Mouse (Mus musculus): ENCODE data around the gene Pptc7.

The Pptc7 gene

DNA sequence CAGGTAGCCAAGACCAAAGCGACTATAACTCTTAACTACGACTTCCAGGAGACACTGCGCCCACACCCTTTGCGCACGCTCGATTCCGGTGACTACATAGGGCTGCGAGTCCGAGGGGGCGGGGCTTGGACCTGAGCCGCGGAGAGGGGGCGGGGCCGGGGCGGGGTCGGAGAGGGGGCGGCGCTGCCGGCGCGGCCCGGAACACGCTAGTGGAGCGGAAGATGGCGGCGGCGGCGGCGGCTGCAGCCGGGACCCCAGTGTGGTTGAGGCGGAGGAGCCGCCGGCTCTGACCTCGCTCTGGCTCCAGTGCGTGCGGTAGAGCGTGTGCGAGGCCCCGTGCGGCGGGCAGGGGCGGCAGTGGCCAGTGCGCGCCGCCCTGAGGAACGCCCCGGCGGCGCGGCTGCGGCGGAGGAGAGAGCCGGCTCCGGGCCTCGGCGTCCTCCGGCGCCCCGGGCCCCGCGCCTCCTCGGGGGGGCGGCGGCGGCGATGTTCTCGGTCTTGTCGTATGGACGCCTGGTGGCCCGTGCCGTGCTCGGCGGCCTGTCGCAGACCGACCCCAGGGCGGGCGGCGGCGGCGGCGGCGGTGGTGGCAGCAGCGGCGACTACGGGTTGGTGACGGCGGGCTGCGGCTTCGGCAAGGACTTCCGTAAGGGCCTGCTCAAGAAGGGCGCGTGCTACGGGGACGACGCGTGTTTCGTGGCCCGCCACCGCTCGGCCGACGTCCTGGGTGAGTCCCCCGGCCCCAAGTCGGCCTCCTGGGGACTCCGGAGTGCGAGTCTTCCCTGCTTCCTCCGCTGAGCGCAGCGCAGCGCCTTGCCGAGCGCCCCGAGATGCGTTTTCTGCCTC is at the start of gene Pptc7:
TSS of gene Pptc7 (plus strand) at position 183 of the 846 bp plus-strand sequence.
- DNase-seq (ENCODE audit: low read depth, low spot score), result peak; percentile 86

DNA sequence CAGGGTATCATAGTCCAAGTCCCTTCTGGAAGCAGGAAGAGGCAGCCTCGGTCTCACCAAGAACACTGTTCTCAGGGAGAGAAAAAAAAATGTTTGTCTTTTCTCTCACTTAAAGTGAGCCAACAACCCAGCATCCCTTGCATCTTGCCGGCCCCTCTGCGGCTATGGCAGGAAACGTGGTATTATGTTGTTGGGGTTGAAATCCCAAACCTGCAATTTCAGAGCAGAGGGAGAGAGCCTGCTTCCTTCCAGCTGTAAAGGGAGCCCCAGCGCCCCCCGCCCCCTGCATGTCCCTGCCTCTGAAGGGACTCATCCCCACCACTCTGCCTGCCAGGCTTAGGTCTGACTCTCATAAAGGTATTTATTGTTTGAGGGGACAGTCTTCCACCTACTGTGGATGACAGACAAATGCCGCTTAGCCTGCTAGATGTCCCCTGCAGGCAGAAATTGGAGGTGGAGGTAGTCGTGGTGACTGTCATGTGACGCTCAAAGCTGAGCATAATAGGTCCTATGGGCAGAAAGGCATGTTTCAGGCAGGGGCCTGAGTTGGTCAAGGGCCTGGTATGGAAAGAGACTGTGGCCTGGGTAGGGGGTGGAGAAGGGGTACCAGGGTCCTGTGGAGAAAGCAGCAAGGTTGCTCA is 48.8 kb upstream of the Pptc7 start:
- DNase-seq (ENCODE audit: low read depth, low spot score), result no peak

DNA sequence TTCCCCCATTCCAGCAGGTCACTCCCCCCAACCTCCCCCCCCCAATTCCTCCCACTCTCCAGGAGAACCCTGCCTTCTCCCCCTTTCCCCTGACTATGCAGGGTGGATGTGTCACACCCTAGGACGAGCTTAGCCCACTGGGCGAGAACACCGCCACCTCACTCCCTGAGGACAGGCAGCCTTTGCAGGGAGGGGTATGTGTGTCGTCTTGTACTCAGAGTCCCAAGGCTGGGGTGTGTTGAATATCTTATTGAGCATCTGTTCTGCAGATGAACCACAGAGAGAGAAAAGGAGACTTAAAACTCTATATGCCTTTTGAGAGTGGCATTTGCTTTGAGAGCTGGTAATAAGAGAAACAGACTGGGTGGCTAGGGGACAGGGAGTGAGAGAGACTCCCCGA is 47.0 kb upstream of the Pptc7 start:
- no peak for DNase-seq (ENCODE audit: low read depth, low spot score)

DNA sequence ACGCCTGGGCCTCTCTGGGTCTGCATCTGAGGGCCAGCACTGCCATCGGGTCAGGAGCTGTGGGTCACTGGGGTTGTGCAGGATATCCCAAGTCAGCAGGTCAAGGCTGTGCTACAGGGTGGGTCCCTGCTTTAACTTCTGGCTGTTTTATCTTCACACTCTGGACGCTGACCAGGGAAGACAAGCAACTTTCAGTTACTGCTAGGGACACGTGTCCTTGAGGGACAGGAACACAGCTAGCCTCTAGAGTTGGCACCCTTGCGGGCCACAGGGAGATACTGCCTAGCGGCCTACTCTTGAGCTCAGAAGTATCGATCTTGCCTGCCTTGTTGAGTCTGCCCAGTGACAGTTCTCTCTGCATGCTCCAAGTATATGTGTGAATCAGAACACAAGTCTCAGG is 44.5 kb upstream of the Pptc7 start:
- no peak for DNase-seq (ENCODE audit: low read depth, low spot score)

DNA sequence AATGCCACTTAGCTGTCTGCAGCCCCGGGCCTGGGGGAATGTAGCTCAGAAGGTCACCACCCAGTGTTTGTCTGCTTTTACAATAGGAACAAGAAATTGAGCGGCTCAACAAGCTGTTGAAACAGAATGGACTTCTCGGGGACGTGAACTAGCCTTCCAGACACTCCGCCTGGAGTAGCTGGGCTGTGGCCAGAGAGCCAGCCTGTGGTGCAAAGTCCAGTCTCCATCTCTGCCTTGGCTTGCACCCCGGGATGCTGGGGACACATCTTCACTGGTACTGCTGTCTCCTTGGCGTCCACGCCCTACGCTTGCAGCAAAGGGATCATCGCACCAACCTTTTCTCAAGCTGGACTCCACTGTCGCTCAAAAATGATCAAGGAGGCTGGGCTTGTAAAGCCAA is 43.6 kb upstream of the Pptc7 start:
- no peak for DNase-seq (ENCODE audit: low read depth, low spot score)

DNA sequence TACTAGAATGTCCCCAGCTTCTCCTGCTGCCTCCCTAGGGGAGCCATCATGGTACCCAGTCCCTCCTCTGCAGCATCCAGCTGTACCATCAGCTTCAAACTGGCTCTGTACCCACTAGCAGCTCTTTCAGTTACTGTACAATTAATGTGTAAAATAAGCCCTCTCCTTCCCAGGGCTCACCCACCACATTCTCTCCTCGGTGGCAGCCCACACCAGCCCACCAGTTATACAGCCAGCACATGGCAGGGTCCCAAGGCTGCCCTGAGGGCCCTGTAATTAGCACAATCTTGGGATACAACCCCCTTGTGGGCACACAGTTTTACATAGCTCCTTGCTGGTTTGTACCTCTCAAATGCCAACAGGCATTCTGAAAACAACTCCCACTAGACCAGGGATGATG is 43.2 kb upstream of the Pptc7 start:
- DNase-seq (ENCODE audit: low read depth, low spot score), result no peak

DNA sequence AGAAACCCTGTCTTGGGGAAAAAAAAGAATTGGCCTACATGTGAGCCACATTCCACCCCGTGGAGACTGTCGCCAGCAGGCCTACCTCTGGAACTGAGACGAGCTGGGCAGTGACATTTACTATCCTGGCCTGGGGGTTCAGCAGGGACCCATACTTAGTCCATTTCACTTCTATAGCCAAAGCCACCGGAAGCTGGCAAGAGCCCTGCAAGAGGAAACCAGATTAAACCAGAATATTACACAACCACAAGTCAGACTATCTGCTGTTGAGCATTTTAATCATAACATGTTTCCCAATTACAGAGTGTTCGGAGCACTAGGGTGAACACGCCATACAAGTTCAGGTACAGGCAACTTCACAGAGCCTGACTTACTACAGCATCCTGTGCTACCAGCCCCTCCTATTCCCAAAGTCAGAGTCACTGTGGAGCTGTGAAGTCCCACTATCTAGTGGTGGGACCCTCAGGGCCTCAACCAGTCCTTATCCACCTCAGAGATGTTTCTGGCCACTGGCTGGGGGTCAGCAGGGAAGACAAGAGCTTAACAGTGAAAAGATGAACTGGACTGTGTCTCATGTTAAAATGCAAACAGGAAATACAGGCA is 41.5 kb upstream of the Pptc7 start:
- DNase-seq (ENCODE audit: low read depth, low spot score), result no peak

DNA sequence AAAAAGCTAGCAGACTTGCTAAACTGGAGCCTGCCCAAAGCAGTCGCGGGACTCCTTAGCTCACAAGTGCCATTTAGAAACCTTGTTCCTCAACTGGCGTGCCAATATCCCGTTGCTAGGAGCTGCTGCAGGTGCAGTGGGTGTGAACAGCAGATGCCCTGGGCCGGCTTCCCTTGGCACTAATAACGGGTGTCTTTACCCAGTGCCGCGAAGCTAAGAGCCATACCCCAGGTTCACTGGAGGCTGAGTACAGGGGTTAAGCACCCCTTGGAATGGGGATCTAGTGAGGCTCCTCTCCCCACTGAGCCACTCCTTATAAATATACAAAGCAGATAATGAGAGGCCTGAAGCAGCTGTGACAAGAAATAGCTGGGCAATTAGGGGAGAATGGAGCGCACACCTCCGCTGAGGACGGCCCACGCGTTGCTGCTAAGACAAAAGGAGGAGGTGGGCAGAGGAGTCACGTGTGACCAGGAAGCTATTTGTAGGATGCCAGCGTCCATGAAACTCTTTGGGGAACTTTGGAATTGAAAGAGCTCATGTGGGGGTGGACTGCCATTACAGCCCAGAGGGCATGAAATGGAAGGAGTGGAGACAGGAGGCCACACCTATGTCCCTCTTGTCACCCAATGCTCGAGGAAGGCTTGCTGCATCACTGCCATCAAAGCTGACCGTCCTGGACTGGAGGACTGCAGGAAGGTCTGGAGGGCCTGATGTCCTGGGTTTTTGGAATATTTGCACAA is 40.2 kb upstream of the Pptc7 start:
- DNase-seq (ENCODE audit: low read depth, low spot score), result no peak

DNA sequence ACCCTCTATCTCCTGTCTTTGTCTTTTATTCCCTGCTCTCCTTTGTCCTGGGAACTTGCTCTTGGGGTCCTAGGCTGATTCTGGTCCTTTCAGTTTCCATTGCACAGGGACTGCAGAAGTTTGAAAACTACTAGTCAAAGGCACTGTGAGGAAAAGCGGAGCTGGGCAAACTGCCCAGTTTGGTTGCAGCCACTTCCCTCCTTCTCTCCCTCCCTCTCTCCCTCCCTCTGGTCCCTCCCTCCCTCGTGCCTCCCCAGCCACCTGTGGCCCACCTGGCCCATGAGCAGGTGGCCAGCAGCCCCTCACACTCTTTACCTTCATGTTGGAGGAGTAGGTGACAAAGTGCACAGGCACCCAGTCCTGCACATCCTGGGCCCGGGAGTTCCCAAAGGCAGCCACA is 39.0 kb upstream of the Pptc7 start:
- DNase-seq (ENCODE audit: low read depth, low spot score), result no peak

DNA sequence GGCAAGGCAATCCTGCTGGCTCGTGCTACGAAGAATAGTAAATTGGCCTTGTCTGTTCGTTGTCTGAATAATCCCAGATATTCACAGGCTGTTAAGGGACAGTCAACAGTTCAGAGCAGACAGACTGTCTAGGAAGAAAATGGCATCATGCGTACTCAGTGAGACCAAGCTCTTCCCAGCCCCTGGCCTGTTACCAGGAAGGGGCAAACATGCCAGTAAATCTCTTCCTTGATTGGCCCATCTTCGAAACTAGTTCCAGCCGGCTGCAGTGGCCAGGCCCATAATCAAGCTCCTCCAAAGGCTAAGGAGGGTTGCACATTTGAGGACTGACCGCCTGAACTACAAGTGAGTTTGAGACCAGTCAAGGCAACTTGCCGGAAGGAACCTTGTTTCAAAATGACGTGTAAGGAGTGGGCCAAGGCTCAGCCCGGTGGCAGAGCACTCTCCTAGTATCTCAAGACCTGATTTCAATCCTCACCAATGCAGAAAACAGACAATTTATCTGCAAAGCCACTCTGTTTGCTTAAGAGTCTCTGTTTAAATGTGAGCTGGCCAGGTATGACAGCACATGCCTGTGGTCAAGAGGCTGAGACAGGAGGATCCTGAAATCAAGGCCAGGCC is 37.5 kb upstream of the Pptc7 start:
- DNase-seq (ENCODE audit: low read depth, low spot score), result no peak

DNA sequence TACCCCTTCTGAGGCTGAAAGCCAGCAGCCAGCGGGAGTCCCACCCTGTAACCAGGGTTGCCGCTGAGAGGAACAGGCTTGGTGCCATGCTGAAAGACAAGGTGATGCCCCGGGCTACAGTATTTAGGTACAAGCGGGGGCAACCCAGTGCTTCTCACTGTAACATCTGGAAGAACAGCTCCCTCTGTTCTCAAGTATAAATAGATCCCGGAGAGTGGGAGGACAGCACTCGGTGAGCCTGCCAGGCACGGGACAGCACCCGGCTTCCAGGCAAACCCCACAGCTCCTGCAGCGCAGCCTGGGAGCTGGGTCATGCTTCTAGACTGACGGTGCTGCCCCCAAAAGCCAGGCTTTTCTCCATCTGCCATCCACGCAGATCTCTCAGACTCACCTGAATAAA is 36.6 kb upstream of the Pptc7 start:
- DNase-seq (ENCODE audit: low read depth, low spot score), result no peak

DNA sequence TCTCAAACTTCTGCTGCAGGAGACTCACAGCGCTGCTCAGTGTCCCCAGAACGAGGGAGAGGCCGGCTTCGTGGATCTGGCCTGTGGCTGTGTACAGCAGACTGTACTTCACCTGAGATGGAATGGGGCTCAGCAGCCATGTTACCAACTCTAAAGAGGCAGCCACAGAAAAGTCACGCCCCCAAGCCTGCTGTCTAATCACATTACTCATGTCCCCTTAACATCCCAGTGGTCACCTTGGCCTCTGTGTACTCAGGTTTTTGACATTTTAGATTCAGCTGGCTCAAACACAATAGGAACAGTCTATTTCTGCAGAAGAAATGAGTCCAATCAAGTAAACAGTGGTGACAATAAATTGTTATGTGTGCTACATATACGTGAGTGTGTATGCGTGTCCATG is 36.2 kb upstream of the Pptc7 start:
- no peak for DNase-seq (ENCODE audit: low read depth, low spot score)

DNA sequence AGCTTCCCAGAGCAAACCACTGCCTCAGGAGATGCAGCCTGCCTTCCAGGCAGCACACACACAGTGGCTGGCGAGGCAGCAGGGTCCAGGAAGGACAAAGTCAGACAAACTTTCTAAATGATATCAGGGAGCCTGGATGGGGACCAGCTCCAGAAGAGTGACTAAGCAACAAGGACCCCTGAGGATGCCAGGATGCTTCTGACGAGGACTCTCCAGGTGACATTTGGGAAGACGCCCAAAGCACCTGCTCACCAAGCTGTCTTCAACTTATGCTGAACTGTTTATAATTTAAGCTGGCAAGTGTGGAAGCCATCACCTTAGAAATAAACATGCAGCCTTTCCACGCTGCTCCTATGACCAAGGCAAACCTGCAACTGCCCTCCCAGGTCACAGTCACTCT is 34.9 kb upstream of the Pptc7 start:
- no peak for DNase-seq (ENCODE audit: low read depth, low spot score)

DNA sequence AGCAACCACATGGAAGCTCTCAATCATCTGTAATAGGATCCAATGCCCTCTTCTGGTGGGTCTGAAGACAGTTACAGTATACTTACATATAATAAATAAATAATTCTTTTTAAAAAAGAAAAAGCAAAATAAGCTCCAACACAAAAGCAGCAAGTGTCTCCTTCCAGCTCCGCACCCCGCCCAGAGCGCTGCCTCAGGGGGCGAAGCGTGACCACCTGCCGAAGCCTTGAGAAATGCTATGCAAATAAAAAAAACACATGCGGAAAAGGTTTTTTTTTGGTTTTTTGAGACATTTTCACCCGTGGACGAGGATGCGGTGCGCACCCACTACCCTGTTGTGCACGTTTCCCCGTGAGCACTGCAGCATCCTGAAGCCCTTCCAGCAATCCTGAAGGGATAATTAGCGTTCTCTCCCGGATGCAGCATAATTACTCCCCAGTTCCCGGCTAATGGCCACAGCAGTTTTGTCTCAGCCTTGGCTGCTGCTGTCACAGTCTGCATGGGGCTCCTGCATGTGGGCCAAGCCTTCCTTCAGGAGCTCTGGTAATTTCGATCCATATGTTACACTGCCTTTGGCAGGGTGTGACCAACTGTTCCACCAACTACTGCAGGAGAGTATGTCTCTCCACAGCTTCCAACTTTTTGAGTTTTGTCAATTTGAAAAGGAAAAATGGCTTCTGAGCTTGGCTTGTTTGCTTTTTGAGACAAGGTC is 32.1 kb upstream of the Pptc7 start:
- DNase-seq (ENCODE audit: low read depth, low spot score), result no peak

DNA sequence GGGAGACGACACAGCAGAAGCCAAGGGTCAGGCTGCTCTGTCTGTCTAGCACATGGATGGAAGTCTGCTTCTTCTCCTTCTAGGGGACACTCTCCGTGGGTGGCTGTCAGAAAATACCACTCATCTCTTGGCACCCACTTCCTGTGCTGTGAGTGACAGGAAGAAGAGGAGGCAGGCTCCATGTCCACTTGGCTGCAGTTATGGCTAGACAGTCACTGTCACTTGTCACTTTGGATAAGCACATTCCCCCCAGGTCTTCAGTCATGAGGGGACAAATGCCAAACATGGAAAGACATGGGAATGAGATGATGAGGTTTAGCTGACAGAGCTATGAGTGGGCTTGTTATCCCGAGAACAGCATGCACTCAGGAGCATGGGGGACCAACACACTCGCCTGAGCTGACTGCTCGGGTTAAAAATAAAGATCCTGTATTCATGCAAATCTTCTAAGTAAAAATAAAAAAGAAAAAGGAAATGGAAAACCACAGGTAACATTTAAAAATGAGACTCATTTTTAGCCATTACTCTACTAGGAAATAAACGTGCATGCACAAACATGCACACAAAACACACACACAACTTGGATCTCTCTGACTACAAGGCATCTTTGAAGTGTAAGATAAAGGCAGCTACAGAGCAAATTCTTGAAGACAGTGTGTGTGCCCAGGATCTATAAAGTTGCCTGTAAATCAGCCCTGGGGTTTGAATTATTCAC is 26.0 kb upstream of the Pptc7 start:
- no peak for DNase-seq (ENCODE audit: low read depth, low spot score)

DNA sequence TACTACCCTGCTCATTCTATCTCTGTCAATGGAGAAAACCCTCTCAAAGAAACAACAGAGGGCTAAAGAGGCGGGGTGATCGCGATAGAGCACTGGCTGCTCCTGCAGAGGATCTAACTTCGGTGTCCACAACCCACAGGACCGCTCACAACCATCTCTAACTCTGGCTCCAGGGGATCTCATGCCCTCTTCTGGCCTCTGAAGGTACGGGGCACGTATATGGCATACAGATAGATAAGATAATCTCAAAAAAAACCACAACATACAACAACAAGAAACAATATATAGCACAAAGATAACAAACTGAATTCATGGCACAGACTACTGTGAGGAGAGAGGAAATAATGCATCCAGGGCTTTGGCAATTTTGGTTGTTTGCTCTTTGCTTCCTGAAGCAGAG is 22.1 kb upstream of the Pptc7 start:
- DNase-seq (ENCODE audit: low read depth, low spot score), result no peak

DNA sequence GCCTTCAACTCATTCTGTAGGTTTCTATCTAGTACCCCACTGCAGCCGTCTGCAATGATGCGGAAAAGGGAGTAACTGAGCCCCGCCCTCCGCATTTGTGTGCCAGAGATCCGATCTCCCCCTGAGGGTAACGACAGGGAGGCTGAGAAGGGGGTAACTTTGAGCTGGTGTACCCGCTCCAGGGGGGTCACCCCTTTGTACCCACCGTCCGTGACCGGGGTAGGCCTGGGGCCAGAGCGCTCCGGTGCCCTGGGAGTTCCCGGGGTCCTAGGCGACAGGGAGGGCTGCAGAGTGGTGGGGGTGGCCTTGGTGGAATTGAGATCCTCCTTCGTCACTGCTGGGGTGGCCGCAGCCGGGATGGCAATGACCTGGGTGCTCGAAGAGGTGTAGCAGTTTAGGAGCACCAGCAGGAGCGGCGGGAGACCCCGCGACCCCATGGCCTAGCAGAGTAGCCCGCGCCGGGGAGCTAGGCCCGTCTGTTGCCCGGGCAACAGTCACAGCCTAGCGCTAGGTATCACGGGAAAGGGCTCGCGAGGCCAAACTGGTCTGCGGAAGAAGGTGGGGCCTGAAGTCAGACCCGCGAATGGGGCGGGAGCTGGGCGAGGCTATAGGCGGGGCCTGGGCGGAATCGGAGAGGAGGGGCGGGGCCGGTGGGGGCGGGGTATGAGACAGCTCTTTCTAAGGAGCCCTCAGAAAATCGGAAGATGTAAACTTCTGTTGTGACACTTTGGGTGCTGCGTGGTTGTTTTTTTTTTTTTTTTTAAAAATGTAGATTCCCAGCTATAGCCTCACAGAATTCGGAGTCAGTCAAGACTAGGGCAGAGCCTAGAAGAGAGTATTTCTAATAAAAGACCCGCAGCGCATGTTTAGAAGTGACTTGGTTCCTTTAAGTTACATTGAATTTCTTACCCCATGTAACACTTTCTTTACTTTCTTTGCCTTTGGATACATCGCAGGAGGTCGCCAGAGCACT is 19.9 kb upstream of the Pptc7 start, which contains the start of gene Tctn1:
TSS of gene Tctn1 (minus strand) at position 528 of the 973 bp plus-strand sequence.
- DNase-seq (ENCODE audit: low read depth, low spot score), result peak; percentile 85

DNA sequence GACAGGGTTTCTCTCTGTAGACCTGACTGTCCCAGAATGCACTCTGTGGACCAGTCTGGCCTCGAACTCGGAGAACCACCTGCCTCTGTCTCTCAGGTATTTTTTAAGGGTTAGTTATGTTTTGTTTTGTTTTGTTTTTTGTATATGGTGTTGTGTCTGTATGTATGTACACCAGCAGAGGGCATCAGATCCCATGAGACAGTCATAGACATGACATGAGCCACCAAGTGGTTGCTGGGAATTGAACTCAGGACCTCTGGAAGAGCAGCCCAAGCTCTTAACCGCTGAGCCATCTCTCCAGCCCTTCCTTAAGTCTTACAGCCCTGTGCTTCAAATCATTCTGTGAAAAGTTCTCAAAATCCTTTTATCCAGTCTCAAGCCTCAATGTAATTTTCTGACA is 19.0 kb upstream of the Pptc7 start:
- no peak for DNase-seq (ENCODE audit: low read depth, low spot score)

DNA sequence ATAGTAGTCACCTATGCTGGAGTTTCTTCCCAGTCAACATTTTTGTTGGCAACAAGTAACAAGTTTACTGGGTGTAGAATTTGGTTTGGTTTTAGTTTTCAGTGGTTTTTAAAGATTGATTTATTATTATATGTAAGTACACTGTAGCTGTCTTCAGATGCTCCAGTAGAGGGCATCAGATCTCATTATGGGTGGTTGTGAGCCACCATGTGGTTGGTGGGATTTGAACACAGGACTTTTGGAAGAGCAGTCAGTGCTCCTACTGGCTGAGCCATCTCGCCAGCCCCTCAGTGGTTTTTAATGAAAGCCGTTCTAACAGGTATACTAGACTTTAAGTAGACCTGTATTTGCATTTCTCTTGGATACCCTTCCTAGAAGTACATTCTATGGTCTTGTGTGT is 18.2 kb upstream of the Pptc7 start:
- no peak for DNase-seq (ENCODE audit: low read depth, low spot score)

All from retina, adult 2 months (tissue).